Mouse (Mus musculus): Measurements from ENCODE around the gene Il13. TPM values are rescaled to one million over a fixed set of nuclear protein-coding genes. Genes with fewer than 3 reads are reported as not detected.

The Il13 gene
- polyA plus RNA-seq, 1 experiment from 2014 or later: not detected

- WGBS: 76% methylated on average over 6 of the region's 6 CpGs
Measured at GRCm38 (mm10) chr11:53609231-53609630, 25.3 kb downstream of the Il13 start.

GRCm38 (mm10) chr11:53605609-53606008 is 28.9 kb downstream of the Il13 start:
- no peak overlapping the region for H3K9ac ChIP-seq (ENCODE audit: low read depth, low read length)
- no peaks in the 10 kb centered on the region for H3K9me3 ChIP-seq (ENCODE audit: control insufficient read depth, low read length)
- no peak overlapping the region for H3K4me2 ChIP-seq (ENCODE audit: low read depth, low read length)
- no peak for ATAC-seq
- H3K27ac ChIP-seq (ENCODE audit: low read length): no peak overlapping the region
- H3K4me1 ChIP-seq (ENCODE audit: control insufficient read depth, insufficient read depth, low read length): 0 out of 2 replicates have a peak, but pooled peaks cover 2% of the 10 kb centered on the region
- H3K27me3 ChIP-seq (replicated peaks; ENCODE audit: control insufficient read depth, insufficient read depth, low read length): no peaks in the 10 kb centered on the region
- no peak overlapping the region for H3K4me3 ChIP-seq (ENCODE audit: low read length)
- no peaks in the 10 kb centered on the region for H3K36me3 ChIP-seq (ENCODE audit: control insufficient read depth, insufficient read depth, low read length)
- 11% methylated on average over 12 of the region's 12 CpGs for WGBS

More at GRCm38 (mm10) chr11:53609231-53609630, 25.3 kb downstream of the Il13 start:
- Histone ChIP-seq H3K36me3 (ENCODE audit: control insufficient read depth, insufficient read depth, low read length) (no peaks in the 10 kb centered on the region), H3K9ac (ENCODE audit: low read depth, low read length) (no peak overlapping the region), H3K4me2 (ENCODE audit: low read depth, low read length) (no peak overlapping the region), H3K27ac (ENCODE audit: low read length) (no peak overlapping the region), H3K27me3 (replicated peaks; ENCODE audit: control insufficient read depth, insufficient read depth, low read length) (no peaks in the 10 kb centered on the region), H3K4me3 (ENCODE audit: low read length) (no peak overlapping the region), H3K4me1 (ENCODE audit: control insufficient read depth, insufficient read depth, low read length) (0 out of 2 replicates have a peak, but pooled peaks cover 2% of the 10 kb centered on the region), H3K9me3 (ENCODE audit: control insufficient read depth, low read length) (no peaks in the 10 kb centered on the region)
- no peak for ATAC-seq

GRCm38 (mm10) chr11:53604983-53605382 is 29.5 kb downstream of the Il13 start:
- 91% methylated on average over 3 of the region's 3 CpGs for WGBS
- Histone ChIP-seq H3K4me2 (ENCODE audit: low read depth, low read length) (no peak overlapping the region), H3K9ac (ENCODE audit: low read depth, low read length) (no peak overlapping the region), H3K27me3 (replicated peaks; ENCODE audit: control insufficient read depth, insufficient read depth, low read length) (no peaks in the 10 kb centered on the region), H3K36me3 (ENCODE audit: control insufficient read depth, insufficient read depth, low read length) (no peaks in the 10 kb centered on the region), H3K27ac (ENCODE audit: low read length) (no peak overlapping the region), H3K4me3 (ENCODE audit: low read length) (no peak overlapping the region), H3K4me1 (ENCODE audit: control insufficient read depth, insufficient read depth, low read length) (0 out of 2 replicates have a peak, but pooled peaks cover 2% of the 10 kb centered on the region), H3K9me3 (ENCODE audit: control insufficient read depth, low read length) (no peaks in the 10 kb centered on the region)
- ATAC-seq: no peak

GRCm38 (mm10) chr11:53591116-53591515 is 43.4 kb downstream of the Il13 start:
- Histone ChIP-seq H3K27me3 (replicated peaks; ENCODE audit: control insufficient read depth, insufficient read depth, low read length) (no peaks in the 10 kb centered on the region), H3K4me1 (ENCODE audit: control insufficient read depth, insufficient read depth, low read length) (no peaks in the 10 kb centered on the region), H3K4me2 (ENCODE audit: low read depth, low read length) (no peak overlapping the region), H3K9ac (ENCODE audit: low read depth, low read length) (no peak overlapping the region), H3K27ac (ENCODE audit: low read length) (no peak overlapping the region), H3K9me3 (ENCODE audit: control insufficient read depth, low read length) (no peaks in the 10 kb centered on the region), H3K36me3 (ENCODE audit: control insufficient read depth, insufficient read depth, low read length) (no peaks in the 10 kb centered on the region), H3K4me3 (ENCODE audit: low read length) (no peak overlapping the region)
- no peak for ATAC-seq
- 93% methylated on average over 5 of the region's 5 CpGs for WGBS

- Histone ChIP-seq H3K9ac (ENCODE audit: low read depth, low read length) (no peak overlapping the region), H3K9me3 (ENCODE audit: control insufficient read depth, low read length) (no peaks in the 10 kb centered on the region), H3K4me1 (ENCODE audit: control insufficient read depth, insufficient read depth, low read length) (no peaks in the 10 kb centered on the region), H3K36me3 (ENCODE audit: control insufficient read depth, insufficient read depth, low read length) (no peaks in the 10 kb centered on the region), H3K27ac (ENCODE audit: low read length) (no peak overlapping the region), H3K4me2 (ENCODE audit: low read depth, low read length) (no peak overlapping the region), H3K27me3 (replicated peaks; ENCODE audit: control insufficient read depth, insufficient read depth, low read length) (no peaks in the 10 kb centered on the region), H3K4me3 (ENCODE audit: low read length) (no peak overlapping the region)
- WGBS: 52% methylated on average over 15 of the region's 15 CpGs
- no peak for ATAC-seq
Measured at GRCm38 (mm10) chr11:53590368-53590768, 44.1 kb downstream of the Il13 start.

GRCm38 (mm10) chr11:53588279-53588678 is 46.2 kb downstream of the Il13 start:
- Histone ChIP-seq H3K27ac (ENCODE audit: low read length) (no peak overlapping the region), H3K4me2 (ENCODE audit: low read depth, low read length) (no peak overlapping the region), H3K9me3 (ENCODE audit: control insufficient read depth, low read length) (no peaks in the 10 kb centered on the region), H3K27me3 (replicated peaks; ENCODE audit: control insufficient read depth, insufficient read depth, low read length) (no peaks in the 10 kb centered on the region), H3K36me3 (ENCODE audit: control insufficient read depth, insufficient read depth, low read length) (no peaks in the 10 kb centered on the region), H3K4me3 (ENCODE audit: low read length) (no peak overlapping the region), H3K4me1 (ENCODE audit: control insufficient read depth, insufficient read depth, low read length) (no peaks in the 10 kb centered on the region), H3K9ac (ENCODE audit: low read depth, low read length) (no peak overlapping the region)
- 83% methylated on average over 8 of the region's 8 CpGs for WGBS
- ATAC-seq: no peak

DNA sequence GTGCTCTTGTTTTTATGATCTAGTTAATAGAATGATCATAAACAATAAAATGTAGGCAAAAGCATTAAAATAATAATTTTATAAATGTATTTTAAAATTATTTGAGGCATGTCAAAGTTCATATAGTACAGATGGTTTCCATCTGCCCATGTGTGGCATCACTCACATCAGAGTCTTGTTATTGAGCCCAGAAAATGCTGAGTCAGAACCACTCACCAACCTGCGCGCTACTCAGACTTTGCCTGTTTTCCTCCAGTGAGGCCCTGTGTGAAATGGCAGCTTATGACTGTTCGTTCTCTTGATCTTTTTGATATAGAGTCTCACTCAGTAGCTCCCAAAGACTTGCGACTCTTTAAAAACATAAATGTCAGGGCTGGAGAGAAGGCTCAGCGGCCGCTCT is 49.0 kb downstream of the Il13 start:
- WGBS: 99% methylated on average over 6 of the region's 6 CpGs
- Histone ChIP-seq H3K4me1 (ENCODE audit: control insufficient read depth, insufficient read depth, low read length) (no peaks in the 10 kb centered on the region), H3K36me3 (ENCODE audit: control insufficient read depth, insufficient read depth, low read length) (no peaks in the 10 kb centered on the region), H3K9me3 (ENCODE audit: control insufficient read depth, low read length) (no peaks in the 10 kb centered on the region), H3K27me3 (replicated peaks; ENCODE audit: control insufficient read depth, insufficient read depth, low read length) (no peaks in the 10 kb centered on the region), H3K4me3 (ENCODE audit: low read length) (no peak overlapping the region), H3K4me2 (ENCODE audit: low read depth, low read length) (no peak overlapping the region), H3K9ac (ENCODE audit: low read depth, low read length) (no peak overlapping the region), H3K27ac (ENCODE audit: low read length) (no peak overlapping the region)
- no peak for ATAC-seq

DNA sequence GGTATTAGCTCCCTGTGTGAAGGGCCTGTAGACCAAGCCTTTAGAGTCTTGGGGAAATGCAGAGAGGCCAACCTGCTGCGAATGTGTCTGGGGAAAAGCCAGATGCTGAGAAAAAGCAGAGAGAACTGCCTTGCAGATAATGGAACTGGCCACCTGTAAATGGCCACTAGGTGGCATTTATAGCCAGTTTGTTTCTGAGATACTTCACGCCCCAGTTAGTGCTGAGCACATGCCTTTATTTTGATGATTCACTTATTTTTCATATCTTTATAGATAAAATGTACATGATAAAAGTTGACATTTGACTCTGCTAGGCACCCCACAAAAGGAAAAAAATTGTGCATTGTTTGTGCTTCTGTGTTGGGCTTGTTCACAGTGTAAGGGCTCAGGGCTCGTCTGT is 49.7 kb downstream of the Il13 start:
- Histone ChIP-seq H3K4me1 (ENCODE audit: control insufficient read depth, insufficient read depth, low read length) (no peaks in the 10 kb centered on the region), H3K9ac (ENCODE audit: low read depth, low read length) (no peak overlapping the region), H3K9me3 (ENCODE audit: control insufficient read depth, low read length) (no peaks in the 10 kb centered on the region), H3K4me2 (ENCODE audit: low read depth, low read length) (no peak overlapping the region), H3K4me3 (ENCODE audit: low read length) (no peak overlapping the region), H3K27me3 (replicated peaks; ENCODE audit: control insufficient read depth, insufficient read depth, low read length) (no peaks in the 10 kb centered on the region), H3K27ac (ENCODE audit: low read length) (no peak overlapping the region), H3K36me3 (ENCODE audit: control insufficient read depth, insufficient read depth, low read length) (no peaks in the 10 kb centered on the region)
- ATAC-seq: no peak
- 64% methylated on average over 3 of the region's 3 CpGs for WGBS

- 74% methylated on average over 10 of the region's 10 CpGs for WGBS
- no peak overlapping the region for H3K4me2 ChIP-seq (ENCODE audit: low read depth, low read length)
- H3K4me3 ChIP-seq (ENCODE audit: low read length): no peak overlapping the region
- H3K4me1 ChIP-seq (ENCODE audit: control insufficient read depth, insufficient read depth, low read length): no peaks in the 10 kb centered on the region
- H3K36me3 ChIP-seq (ENCODE audit: control insufficient read depth, insufficient read depth, low read length): 0 out of 2 replicates have a peak, but pooled peaks cover 5% of the 10 kb centered on the region
- no peak overlapping the region for H3K27ac ChIP-seq (ENCODE audit: low read length)
- no peaks in the 10 kb centered on the region for H3K27me3 ChIP-seq (replicated peaks; ENCODE audit: control insufficient read depth, insufficient read depth, low read length)
- ATAC-seq: no peak
- H3K9me3 ChIP-seq (ENCODE audit: control insufficient read depth, low read length): no peaks in the 10 kb centered on the region
- no peak overlapping the region for H3K9ac ChIP-seq (ENCODE audit: low read depth, low read length)
Measured at GRCm38 (mm10) chr11:53583151-53583550, 51.4 kb downstream of the Il13 start.

Data from intestine, embryonic 16.5 days (tissue).